ENCODE assay signal across 8 mouse cellular contexts in genomic region chr15:98676940-98677728, GRCm38 (mm10). TPM values are rescaled to one million over a fixed set of nuclear protein-coding genes. Genes with fewer than 3 reads are reported as not detected.
DNase-seq lines count a peak whose midpoint lies in the region; ATAC-seq and TF ChIP-seq lines count a peak whose summit lies in the region.

Rnd1 (minus strand) TSS chr15:98677461.

- CTCF ChIA-PET in Patski (lab: Charles Lee), result interaction anchor here (0.7 to 1.9 kb wide), 4 partner anchors 13 to 70 kb away, joined by 3 to 5 read pairs (median 4); no protein-coding TSS in a partner anchor

- TF ChIP-seq CTCF in Patski (IDR thresholded peaks at IDR 0.05), result no peak
- 0 out of 2 replicates have a peak, but pooled peaks have one; percentile 22 for TF ChIP-seq CTCF in thymus, adult 2 months (IDR thresholded peaks at IDR 0.05; ENCODE audit: borderline replicate concordance, control insufficient read depth, extremely low read depth, insufficient read depth, low read length, poor library complexity)

- peaks cover 14% of the 10 kb centered on the region for H3K4me1 ChIP-seq in hindbrain, embryonic 11.5 days (replicated peaks; ENCODE audit: control insufficient read depth, insufficient read depth, low read length)
- peaks cover 16% of the 10 kb centered on the region for H3K4me1 ChIP-seq in lung, embryonic 16.5 days (replicated peaks; ENCODE audit: control insufficient read depth, insufficient read depth, low read length)
- peaks cover 14% of the 10 kb centered on the region for H3K4me1 ChIP-seq in thymus, adult 2 months (replicated peaks; ENCODE audit: control insufficient read depth, insufficient read depth, low read length)

- H3K27ac ChIP-seq in hindbrain, embryonic 11.5 days (ENCODE audit: low read depth, low read length), result peak within 1 kb of the TSS; percentile 18; the same call in 1 of the 2 replicates
- H3K27ac ChIP-seq in lung, embryonic 16.5 days (ENCODE audit: low read length), result no peak within 1 kb of the TSS
- H3K27ac ChIP-seq in thymus, adult 2 months (ENCODE audit: control insufficient read depth, insufficient read depth, low read length), result no peak within 1 kb of the TSS

- peak; percentile 80; the same call in 1 of the 2 replicates for TF ChIP-seq POLR2A in thymus, adult 2 months (IDR thresholded peaks at IDR 0.05; ENCODE audit: control insufficient read depth, extremely low read depth, insufficient read depth, low read length, poor library complexity)

- H3K9me3 ChIP-seq in hindbrain, embryonic 11.5 days (ENCODE audit: control insufficient read depth, low read length), result no peaks in the 10 kb centered on the region
- H3K9me3 ChIP-seq in lung, embryonic 16.5 days (ENCODE audit: control insufficient read depth, low read length), result no peaks in the 10 kb centered on the region

- H3K4me2 ChIP-seq in hindbrain, embryonic 11.5 days (replicated peaks; ENCODE audit: low read depth, low read length), result peak within 1 kb of the TSS; percentile 83
- H3K4me2 ChIP-seq in lung, embryonic 16.5 days (ENCODE audit: low read depth, low read length), result peak within 1 kb of the TSS; percentile 91

- POLR2A ChIA-PET in Patski (lab: Charles Lee), result interaction anchor here (0.7 to 2.2 kb wide), 2 partner anchors 9 to 14 kb away, joined by 3 to 7 read pairs; partner anchors contain the start of gene Ddx23

- peak within 1 kb of the TSS; percentile 59 for H3K9ac ChIP-seq in hindbrain, embryonic 11.5 days (ENCODE audit: low read depth, low read length)
- H3K9ac ChIP-seq in lung, embryonic 16.5 days (ENCODE audit: low read length), result no peak within 1 kb of the TSS

- in situ Hi-C loops in Patski (cut with MboI; ENCODE audit: low pct_unique_long_range_greater_than_20kb), result no loop called here

- no peaks in the 10 kb centered on the region for H3K36me3 ChIP-seq in hindbrain, embryonic 11.5 days (ENCODE audit: control insufficient read depth, insufficient read depth, low read length)
- no peaks in the 10 kb centered on the region for H3K36me3 ChIP-seq in lung, embryonic 16.5 days (ENCODE audit: control insufficient read depth, insufficient read depth, low read length)
- no peaks in the 10 kb centered on the region for H3K36me3 ChIP-seq in thymus, adult 2 months (ENCODE audit: control insufficient read depth, insufficient read depth, low read length)

- under 1% methylated on average over 37 of the region's 37 CpGs for WGBS in hindbrain, embryonic 11.5 days
- under 1% methylated on average over 37 of the region's 37 CpGs for WGBS in lung, embryonic 16.5 days
- 1% methylated on average over 37 of the region's 37 CpGs for WGBS in thymus, adult 2 months

- no peaks in the 10 kb centered on the region for H3K27me3 ChIP-seq in Patski
- H3K27me3 ChIP-seq in hindbrain, embryonic 11.5 days (ENCODE audit: control insufficient read depth, insufficient read depth, low read length), result peaks cover 11% of the 10 kb centered on the region
- H3K27me3 ChIP-seq in lung, embryonic 16.5 days (ENCODE audit: control insufficient read depth, insufficient read depth, low read depth, low read length), result peaks cover 39% of the 10 kb centered on the region
- H3K27me3 ChIP-seq in thymus, adult 2 months (ENCODE audit: control insufficient read depth, insufficient read depth, low read length), result peaks cover 9% of the 10 kb centered on the region; the same call in 1 of the 2 replicates

- peak; percentile 94 for ATAC-seq in Patski
- ATAC-seq in hindbrain, embryonic 11.5 days (ENCODE audit: low FRiP score), result peak; percentile 91
- peak; percentile 99 for ATAC-seq in lung, embryonic 16.5 days (ENCODE audit: low read depth)

- peak; percentile 61 for DNase-seq in Patski (ENCODE audit: low read depth, low spot score)
- DNase-seq in cerebellum, postnatal 10 days, result peak; percentile 89 to 92
- peak; percentile 85 to 94 for DNase-seq in frontal cortex, adult 2 months (ENCODE audit: extremely low spot score in 1 of 2, low spot score in 1 of 2)
- peak; percentile 86 for DNase-seq in hindbrain, embryonic 11.5 days (ENCODE audit: low spot score)
- DNase-seq in layer of hippocampus, adult 9-11 months, result peak; percentile 90
- DNase-seq in ovary, adult 18-20 months (ENCODE audit: low spot score), result peak; percentile 73
- DNase-seq in thymus, adult 2 months, result peak; percentile 65

- peak within 1 kb of the TSS; percentile 47 for H3K4me3 ChIP-seq in hindbrain, embryonic 11.5 days (ENCODE audit: low read depth, low read length)
- H3K4me3 ChIP-seq in lung, embryonic 16.5 days (ENCODE audit: low read length), result peak within 1 kb of the TSS; percentile 48
- H3K4me3 ChIP-seq in thymus, adult 2 months (ENCODE audit: control insufficient read depth, insufficient read depth, low read length), result peak within 1 kb of the TSS; percentile 36

RNA-seq across cellular contexts. Expression of gene Rnd1, which starts in this region (rescaled TPM):
- polyA plus RNA-seq in Patski (2021), result 14.8 TPM
- 25.4 and 25.5 TPM in 2 replicates for polyA plus RNA-seq in frontal cortex, adult 2 months (2012; rRNA removed)
- polyA plus RNA-seq in hindbrain, embryonic 11.5 days (2014; fragmentation: Nextera tagmentation; extraction: Ambion mirVana), result 5.2 and 5.9 TPM in 2 replicates
- polyA plus RNA-seq in lung, embryonic 16.5 days (2015; fragmentation: Nextera tagmentation; extraction: Ambion mirVana), result 0.68 and 0.92 TPM in 2 replicates
- 2.6 and 2.8 TPM in 2 replicates for polyA plus RNA-seq in thymus, adult 2 months (2012; rRNA removed)

Comparison
In these comparisons a context has a peak if more than half of its experiments do, and no peak if none do; other contexts are left out.
1. Peak in ATAC-seq, H3K4me3 ChIP-seq and H3K4me2 ChIP-seq in lung, embryonic 16.5 days; RNA of the gene not detected or under 1 TPM.